Mouse (Mus musculus): Measurements from ENCODE around the gene Hnrnpd.

The Hnrnpd gene

GRCm38 (mm10) chr5:99978699-99979442, at the start of gene Hnrnpd, which contains the start of gene 4930524J08Rik:
TSS of gene Hnrnpd (minus strand) at chr5:99978938.
TSS of gene 4930524J08Rik (plus strand) at chr5:99979061.
- peak; percentile 78 for DNase-seq (ENCODE audit: extremely low read depth, low read depth)

- no peak for DNase-seq (ENCODE audit: extremely low read depth, low read depth)
Observed at GRCm38 (mm10) chr5:100024868-100025267, 46.1 kb upstream of the Hnrnpd start.

GRCm38 (mm10) chr5:100024403-100024802, 45.7 kb upstream of the Hnrnpd start:
- no peak for DNase-seq (ENCODE audit: extremely low read depth, low read depth)

GRCm38 (mm10) chr5:100020089-100020488, 41.4 kb upstream of the Hnrnpd start:
- DNase-seq (ENCODE audit: extremely low read depth, low read depth), result no peak

GRCm38 (mm10) chr5:100012599-100012998, 33.9 kb upstream of the Hnrnpd start:
- no peak for DNase-seq (ENCODE audit: extremely low read depth, low read depth)

GRCm38 (mm10) chr5:100008485-100008884, 29.7 kb upstream of the Hnrnpd start:
- DNase-seq (ENCODE audit: extremely low read depth, low read depth), result no peak

- no peak for DNase-seq (ENCODE audit: extremely low read depth, low read depth)
Observed at GRCm38 (mm10) chr5:100007040-100007375, 28.3 kb upstream of the Hnrnpd start.

GRCm38 (mm10) chr5:100006324-100007039, 27.7 kb upstream of the Hnrnpd start:
- peak; percentile 27 for DNase-seq (ENCODE audit: extremely low read depth, low read depth)

GRCm38 (mm10) chr5:100005896-100006295, 27.2 kb upstream of the Hnrnpd start:
- no peak for DNase-seq (ENCODE audit: extremely low read depth, low read depth)

- DNase-seq (ENCODE audit: extremely low read depth, low read depth), result peak; percentile 45
Observed at GRCm38 (mm10) chr5:100005431-100005830, 26.7 kb upstream of the Hnrnpd start.

- DNase-seq (ENCODE audit: extremely low read depth, low read depth), result peak; percentile 29
Observed at GRCm38 (mm10) chr5:100003895-100004294, 25.2 kb upstream of the Hnrnpd start.

- DNase-seq (ENCODE audit: extremely low read depth, low read depth), result no peak
Observed at GRCm38 (mm10) chr5:100000500-100000899, 21.8 kb upstream of the Hnrnpd start.

GRCm38 (mm10) chr5:100000048-100000447, 21.3 kb upstream of the Hnrnpd start:
- DNase-seq (ENCODE audit: extremely low read depth, low read depth), result no peak

- no peak for DNase-seq (ENCODE audit: extremely low read depth, low read depth)
Observed at GRCm38 (mm10) chr5:99994680-99995079, 15.9 kb upstream of the Hnrnpd start.

GRCm38 (mm10) chr5:99994166-99994565, 15.4 kb upstream of the Hnrnpd start:
- DNase-seq (ENCODE audit: extremely low read depth, low read depth), result no peak

- DNase-seq (ENCODE audit: extremely low read depth, low read depth), result no peak
Observed at GRCm38 (mm10) chr5:99983452-99984061, 4.8 kb upstream of the Hnrnpd start.

- DNase-seq (ENCODE audit: extremely low read depth, low read depth), result peak; percentile 49
Observed at GRCm38 (mm10) chr5:99977516-99978301, 1.0 kb downstream of the Hnrnpd start.

- peak; percentile 33 for DNase-seq (ENCODE audit: extremely low read depth, low read depth)
Observed at GRCm38 (mm10) chr5:99976334-99976955, 2.3 kb downstream of the Hnrnpd start.

GRCm38 (mm10) chr5:99975776-99976175, 3.0 kb downstream of the Hnrnpd start:
- no peak for DNase-seq (ENCODE audit: extremely low read depth, low read depth)

- no peak for DNase-seq (ENCODE audit: extremely low read depth, low read depth)
Observed at GRCm38 (mm10) chr5:99975061-99975460, 3.7 kb downstream of the Hnrnpd start.

- no peak for DNase-seq (ENCODE audit: extremely low read depth, low read depth)
Observed at GRCm38 (mm10) chr5:99973941-99974340, 4.8 kb downstream of the Hnrnpd start.
